Mouse (Mus musculus) testis, adult 2 months (tissue): Measurements from ENCODE around the gene Ugt1a6b. TPM values are rescaled to one million over a fixed set of nuclear protein-coding genes. Genes with fewer than 3 reads are reported as not detected.

ENCODE experiments used
- H3K27ac ChIP-seq: fragments of 200-500 bp; 2 replicates; pipeline ENCODE4 v1.5.1; 2012; ENCODE audit warnings: low read depth, low read length; ENCODE audit not compliant: control insufficient read depth, insufficient read depth
- H3K27me3 ChIP-seq: fragments of 200-500 bp; 2 replicates; pipeline ENCODE4 v1.6.1; 2012; ENCODE audit warnings: mild to moderate bottlenecking, low read length, moderate library complexity; ENCODE audit not compliant: control insufficient read depth, insufficient read depth
- H3K36me3 ChIP-seq: fragments of 200-500 bp; 2 replicates; pipeline ENCODE4 v1.6.1; 2012; ENCODE audit warnings: mild to moderate bottlenecking, low read length; ENCODE audit not compliant: control insufficient read depth, insufficient read depth
- H3K4me1 ChIP-seq: fragments of 200-500 bp; 2 replicates; pipeline ENCODE4 v1.6.1; 2012; ENCODE audit warnings: low read length; ENCODE audit not compliant: control insufficient read depth, insufficient read depth
- H3K4me3 ChIP-seq: fragments of 200-500 bp; 2 replicates; pipeline ENCODE4 v1.5.1; 2012; ENCODE audit warnings: low read depth, mild to moderate bottlenecking, low read length, moderate library complexity, mixed read lengths; ENCODE audit not compliant: control insufficient read depth
- CTCF ChIP-seq: fragments of 200-500 bp; IDR thresholded peaks from 2 replicates; pipeline ENCODE4 v1.5.1; 2012; ENCODE audit warnings: low read depth, mild to moderate bottlenecking, inconsistent platforms, low read length, moderate library complexity; ENCODE audit not compliant: control insufficient read depth, insufficient read depth, insufficient replicate concordance
- POLR2A ChIP-seq: fragments of 200-500 bp; IDR thresholded peaks from 2 replicates; pipeline ENCODE4 v1.6.1; 2012; ENCODE audit warnings: low read depth, mild to moderate bottlenecking, inconsistent platforms, low read length, moderate library complexity; ENCODE audit not compliant: control insufficient read depth
- polyA plus RNA-seq: library from polyadenylated mRNA; depleted of rRNA; stranded (reverse); fragments of >200 nt; gene quantifications from 2 replicates; pipeline ENCODE4 v1.2.3, GENCODE M21; 2012

Ugt1a6b gene
- polyA plus RNA-seq, 1 experiment = 7.4 TPM

DNA sequence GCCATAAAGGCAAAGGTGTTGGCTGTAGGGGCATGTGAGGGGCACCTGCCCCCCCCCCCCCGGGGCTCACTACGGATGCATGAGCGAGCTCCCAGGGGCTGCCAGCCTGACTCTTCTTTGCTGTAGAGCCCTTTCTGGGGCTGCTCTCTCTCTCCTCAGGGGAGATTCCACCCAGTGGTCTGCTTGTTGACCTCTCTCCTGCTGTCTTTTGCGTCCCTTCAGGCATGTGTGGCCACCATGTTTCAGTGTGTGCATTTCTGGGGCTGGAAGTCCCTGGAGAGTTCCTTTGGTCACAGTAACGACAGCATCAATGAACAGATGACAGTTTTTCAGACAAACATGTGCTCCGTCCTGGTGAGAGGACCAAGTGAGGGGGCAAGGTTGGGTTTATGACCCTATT lies 155.3 kb downstream of the Ugt1a6b start:
- no peak overlapping the region for H3K27ac ChIP-seq
- H3K4me1 ChIP-seq = no peaks in the 10 kb centered on the region; the same call in 1 of the 2 replicates
- no peak for TF ChIP-seq POLR2A
- TF ChIP-seq CTCF = no peak
- no peaks in the 10 kb centered on the region for H3K27me3 ChIP-seq
- no peak overlapping the region for H3K4me3 ChIP-seq
- peaks cover 2% of the 10 kb centered on the region; the same call in 1 of the 2 replicates for H3K36me3 ChIP-seq

DNA sequence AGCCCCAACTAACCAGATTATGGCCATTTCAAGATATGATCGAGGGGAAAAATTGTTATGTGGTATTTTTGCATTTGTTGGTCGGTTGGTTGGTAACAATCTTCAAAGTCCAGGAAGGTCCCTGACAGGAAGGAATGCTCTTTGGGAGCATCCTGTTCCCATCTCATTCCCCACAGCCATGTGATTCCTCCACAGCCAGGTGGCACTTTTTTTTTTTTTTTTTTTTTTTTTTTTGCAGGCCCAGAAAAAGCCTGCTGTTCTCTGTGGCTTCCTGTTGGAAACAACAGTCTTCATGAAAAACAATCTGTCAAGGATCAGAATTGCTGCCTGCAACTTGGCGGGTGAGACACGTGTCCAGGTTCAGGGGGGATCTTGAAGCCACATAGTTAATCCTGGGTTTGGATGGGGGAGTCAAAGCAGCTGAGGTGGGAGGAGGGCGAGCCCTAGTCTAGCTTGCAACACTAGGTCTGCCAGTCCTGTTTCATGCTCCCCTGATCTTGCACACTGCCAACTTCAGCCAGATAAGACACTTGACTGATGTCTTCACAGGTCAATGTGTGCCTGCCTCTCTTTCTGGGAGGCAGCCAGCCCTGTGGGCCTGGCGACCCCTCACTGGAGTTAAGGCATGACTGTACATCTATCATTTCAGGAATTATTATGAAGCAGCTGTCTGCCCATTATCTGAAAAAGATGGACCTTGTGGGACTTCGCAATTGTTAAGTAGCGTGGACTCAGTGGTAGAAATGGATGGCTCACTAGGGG lies 156.0 kb downstream of the Ugt1a6b start:
- Histone ChIP-seq H3K27me3 (no peaks in the 10 kb centered on the region), H3K4me1 (no peaks in the 10 kb centered on the region; the same call in 1 of the 2 replicates), H3K36me3 (peaks cover 7% of the 10 kb centered on the region), H3K27ac (no peak overlapping the region), H3K4me3 (no peak overlapping the region)
- no peak for TF ChIP-seq CTCF
- TF ChIP-seq POLR2A = no peak

DNA sequence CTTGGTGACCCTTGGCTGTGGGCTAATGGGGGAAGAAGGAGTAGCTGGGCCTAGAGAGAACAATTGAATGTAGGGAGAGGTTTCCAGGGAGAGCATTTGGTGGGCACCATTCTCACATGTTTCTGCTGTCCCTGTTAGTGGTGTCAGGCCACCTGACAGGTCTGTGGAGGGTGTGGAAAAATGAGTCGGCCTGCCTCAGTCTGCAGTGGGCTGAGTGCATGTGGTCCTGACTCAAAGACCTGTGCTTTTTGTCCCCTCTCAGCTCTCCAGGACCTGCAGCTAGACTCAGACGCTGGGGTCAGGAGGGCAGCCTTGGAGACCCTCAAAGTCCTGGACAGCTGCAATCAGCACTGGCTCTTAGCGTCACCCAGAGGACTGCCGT lies 156.6 kb downstream of the Ugt1a6b start:
- Histone ChIP-seq H3K4me3 (no peak overlapping the region), H3K27me3 (no peaks in the 10 kb centered on the region), H3K27ac (no peak overlapping the region), H3K4me1 (no peaks in the 10 kb centered on the region; the same call in 1 of the 2 replicates), H3K36me3 (peaks cover 10% of the 10 kb centered on the region)
- TF ChIP-seq CTCF = no peak
- no peak for TF ChIP-seq POLR2A

DNA sequence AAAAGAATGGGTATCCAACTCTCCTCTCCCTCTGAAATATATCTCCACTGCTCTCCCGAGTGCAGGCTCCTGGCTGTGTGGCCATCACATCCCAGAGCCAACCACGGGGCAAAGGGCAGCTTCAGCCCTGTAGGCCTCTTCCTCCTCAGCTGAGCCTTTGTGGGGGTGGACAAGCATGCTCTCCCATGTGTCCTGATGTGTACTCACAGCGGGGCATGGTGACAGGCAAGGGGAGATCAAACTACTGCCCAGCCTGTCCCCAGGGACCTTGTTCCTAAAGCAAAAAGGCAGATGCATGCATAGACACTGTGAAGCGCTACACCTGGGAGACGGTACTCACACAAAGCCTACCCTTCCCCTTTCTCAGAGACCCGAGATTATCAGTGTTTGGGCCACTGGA lies 157.1 kb downstream of the Ugt1a6b start:
- Histone ChIP-seq H3K4me1 (no peaks in the 10 kb centered on the region; the same call in 1 of the 2 replicates), H3K27me3 (no peaks in the 10 kb centered on the region), H3K27ac (no peak overlapping the region), H3K36me3 (peaks cover 11% of the 10 kb centered on the region), H3K4me3 (peak overlapping the region; percentile 6)
- no peak for TF ChIP-seq POLR2A
- TF ChIP-seq CTCF = no peak

DNA sequence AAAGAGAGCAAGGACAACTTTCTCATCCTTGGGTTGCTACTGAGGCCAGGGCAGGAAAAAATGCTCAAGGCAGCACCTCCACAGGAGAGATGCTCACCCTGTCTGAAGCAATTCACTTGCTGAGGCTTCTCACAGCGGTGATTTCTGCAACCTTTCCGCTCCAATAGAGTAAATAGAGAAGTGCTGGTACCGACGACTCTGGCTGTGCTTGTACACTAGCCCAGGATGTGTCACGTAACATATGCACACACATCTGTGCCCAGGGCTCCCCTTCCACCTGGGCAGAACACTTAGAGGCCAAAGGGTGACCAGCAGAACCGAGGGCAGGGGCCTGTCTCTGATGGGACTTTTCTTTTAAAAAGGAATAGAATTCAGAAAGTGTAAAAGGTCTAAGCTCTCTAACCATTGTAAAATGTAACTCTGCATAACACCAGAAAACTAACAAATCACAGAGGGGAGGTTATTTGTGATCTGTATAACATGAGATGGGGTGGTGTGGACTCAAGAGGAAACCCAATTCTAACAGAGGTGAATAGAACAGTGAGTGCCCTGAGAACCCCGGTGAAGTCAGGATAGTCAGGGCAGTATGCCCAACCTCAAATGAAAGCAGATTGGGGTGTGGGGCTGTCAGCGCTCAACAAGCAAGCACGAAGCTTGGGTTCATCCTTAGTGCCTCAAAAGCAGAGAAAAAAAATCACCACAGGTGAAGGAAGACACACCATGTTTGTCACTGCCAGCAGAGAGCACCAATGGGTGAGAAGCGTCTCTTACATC lies 157.7 kb downstream of the Ugt1a6b start:
- peaks cover 17% of the 10 kb centered on the region for H3K36me3 ChIP-seq
- H3K27me3 ChIP-seq = no peaks in the 10 kb centered on the region
- no peaks in the 10 kb centered on the region; the same call in 1 of the 2 replicates for H3K4me1 ChIP-seq
- no peak overlapping the region for H3K27ac ChIP-seq
- H3K4me3 ChIP-seq = peak overlapping the region; percentile 19; the same call in 1 of the 2 replicates
- no peak for TF ChIP-seq POLR2A
- no peak for TF ChIP-seq CTCF

DNA sequence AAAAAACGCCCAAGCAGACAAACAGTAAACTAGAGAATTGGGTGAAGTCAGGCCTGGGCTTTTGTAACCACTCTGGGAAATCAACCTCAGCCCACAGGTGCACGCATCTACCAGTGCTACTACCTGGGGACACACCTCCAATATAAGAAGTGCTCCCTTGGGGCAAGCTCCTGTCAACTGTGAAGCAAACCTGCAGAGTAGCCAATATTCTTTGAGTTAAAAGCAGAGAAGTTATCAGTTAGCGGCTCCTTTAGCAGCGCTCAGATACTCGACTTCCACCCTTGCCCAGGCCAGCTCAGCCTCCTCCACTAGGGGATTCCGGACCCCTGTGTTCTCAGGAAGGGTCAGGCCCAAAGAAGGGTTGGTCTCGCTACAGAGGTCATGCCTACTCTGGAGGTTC lies 158.7 kb downstream of the Ugt1a6b start:
- no peak for TF ChIP-seq CTCF
- TF ChIP-seq POLR2A = no peak
- H3K4me3 ChIP-seq = no peak overlapping the region
- peaks cover 25% of the 10 kb centered on the region for H3K36me3 ChIP-seq
- no peaks in the 10 kb centered on the region for H3K27me3 ChIP-seq
- no peak overlapping the region for H3K27ac ChIP-seq
- no peaks in the 10 kb centered on the region; the same call in 1 of the 2 replicates for H3K4me1 ChIP-seq

DNA sequence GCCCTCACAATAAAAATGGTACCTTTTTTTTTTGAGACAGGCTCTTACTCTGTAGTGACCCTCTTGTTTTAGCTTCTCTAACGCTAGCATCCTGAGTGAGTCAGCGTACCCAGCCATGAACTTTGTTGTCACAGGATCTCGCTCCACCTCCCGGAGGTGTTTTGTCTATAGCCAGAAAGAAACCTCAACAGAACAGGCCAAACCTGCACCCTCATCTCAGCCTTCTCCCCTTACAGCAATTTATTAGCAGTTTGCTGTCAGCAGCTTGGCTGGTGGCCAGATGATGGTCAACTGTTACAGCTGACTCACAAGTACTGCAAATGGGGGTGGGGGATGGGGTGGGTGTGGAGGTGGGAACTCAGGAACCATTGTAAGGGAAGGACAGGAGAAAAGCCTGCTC lies 159.2 kb downstream of the Ugt1a6b start:
- no peak overlapping the region for H3K27ac ChIP-seq
- no peaks in the 10 kb centered on the region; the same call in 1 of the 2 replicates for H3K4me1 ChIP-seq
- TF ChIP-seq CTCF (no peak), POLR2A (no peak)
- peaks cover 29% of the 10 kb centered on the region for H3K36me3 ChIP-seq
- no peak overlapping the region for H3K4me3 ChIP-seq
- H3K27me3 ChIP-seq = no peaks in the 10 kb centered on the region
